Mouse (Mus musculus): ENCODE results near the gene Ccl22.

The Ccl22 gene

GRCm38 (mm10) chr8:94745476-94746184 is at the start of gene Ccl22:
Gene Ccl22 (plus strand): TSS chr8:94745590.
- ATAC-seq (ENCODE audit: low TSS enrichment) = no peak

DNA sequence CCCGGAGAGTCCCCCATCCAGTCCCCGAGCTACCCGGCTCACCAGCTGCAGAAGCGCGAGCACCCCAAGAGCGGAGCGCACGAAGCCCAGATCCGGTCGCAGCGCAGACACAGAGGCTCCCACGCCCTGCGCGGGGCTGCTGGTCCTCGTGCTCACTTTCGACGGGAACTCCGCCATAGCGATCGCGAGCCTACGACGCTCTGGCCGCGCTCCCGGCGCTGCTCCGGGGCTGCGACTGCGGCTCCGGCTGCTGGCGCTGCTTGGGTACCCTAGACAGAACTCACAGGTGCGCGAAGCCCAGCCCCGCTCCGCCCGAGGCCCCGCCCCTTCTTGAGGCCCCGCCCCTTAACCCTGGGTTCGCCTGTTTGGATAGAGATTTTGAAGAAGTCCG is 49.4 kb upstream of the Ccl22 start, which contains the start of gene Pllp:
Pllp (minus strand) TSS at position 285 of the 391 bp plus-strand sequence.
- peak; percentile 31; the same call in 1 of the 2 replicates for ATAC-seq (ENCODE audit: low TSS enrichment)

DNA sequence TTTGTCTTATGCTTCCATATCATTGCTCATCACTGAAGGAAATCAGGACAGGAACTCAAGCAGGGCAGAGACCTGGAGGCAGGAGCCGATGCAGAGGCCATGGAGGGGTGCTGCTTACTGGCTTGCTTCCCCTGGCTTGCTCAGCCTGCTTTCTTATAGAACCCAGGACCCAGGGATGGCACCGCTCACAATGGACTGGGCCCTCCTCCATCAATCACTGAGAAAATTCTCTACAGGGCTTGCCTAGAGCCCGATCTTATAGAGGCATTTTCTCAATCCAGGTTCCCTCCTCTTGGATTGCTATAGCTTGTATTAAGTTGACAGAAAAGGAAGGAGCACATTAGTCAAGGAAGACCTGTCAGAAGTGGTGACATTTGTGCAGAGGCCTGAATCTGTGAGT is 48.8 kb upstream of the Ccl22 start:
- no peak for ATAC-seq (ENCODE audit: low TSS enrichment)

- ATAC-seq (ENCODE audit: low TSS enrichment) = no peak
Observed at GRCm38 (mm10) chr8:94697956-94698355, 47.4 kb upstream of the Ccl22 start.

DNA sequence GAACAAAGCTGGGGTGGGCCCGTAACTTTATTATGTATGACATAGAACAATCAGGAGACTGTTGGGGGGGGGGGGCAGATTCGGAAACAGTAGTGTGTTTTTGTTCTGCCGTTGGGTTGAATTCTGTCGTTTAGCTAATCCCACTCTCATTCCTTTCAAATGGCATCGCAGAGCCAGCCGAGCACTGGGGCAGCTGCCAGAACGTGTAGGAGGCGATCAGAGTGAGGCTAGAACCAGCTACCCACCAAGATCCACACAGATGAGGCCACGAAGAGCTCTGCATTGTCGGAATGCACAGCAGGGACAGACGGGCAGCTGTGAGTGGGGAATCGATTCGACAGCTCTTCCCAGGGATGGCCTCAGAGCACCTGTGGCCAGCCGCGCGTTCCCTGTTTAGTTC is 46.0 kb upstream of the Ccl22 start:
- peak; percentile 38 for ATAC-seq (ENCODE audit: low TSS enrichment)

DNA sequence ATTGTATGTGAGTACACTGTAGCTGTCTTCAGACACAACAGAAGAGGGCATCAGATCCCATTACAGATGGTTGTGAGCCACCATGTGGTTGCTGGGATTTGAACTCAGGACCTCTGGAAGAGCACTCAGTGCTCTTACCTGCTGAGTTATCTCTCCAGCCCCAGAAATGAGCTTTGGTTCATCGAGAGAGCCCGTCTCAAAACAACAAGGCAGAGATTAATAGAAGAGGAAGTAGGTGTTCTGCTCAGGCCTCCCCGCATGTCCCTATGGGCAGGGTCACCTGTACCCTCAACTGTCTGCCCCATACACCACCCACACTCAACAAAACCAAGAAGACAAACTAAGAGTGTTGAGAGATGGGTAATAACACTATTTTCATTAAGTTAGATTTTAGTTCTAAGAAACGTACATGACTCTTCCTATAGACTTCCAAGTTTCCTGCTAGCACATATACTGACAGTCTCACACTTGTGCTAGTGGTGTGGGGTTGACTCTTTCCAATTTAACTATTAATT is 44.9 kb upstream of the Ccl22 start:
- ATAC-seq (ENCODE audit: low TSS enrichment) = no peak

DNA sequence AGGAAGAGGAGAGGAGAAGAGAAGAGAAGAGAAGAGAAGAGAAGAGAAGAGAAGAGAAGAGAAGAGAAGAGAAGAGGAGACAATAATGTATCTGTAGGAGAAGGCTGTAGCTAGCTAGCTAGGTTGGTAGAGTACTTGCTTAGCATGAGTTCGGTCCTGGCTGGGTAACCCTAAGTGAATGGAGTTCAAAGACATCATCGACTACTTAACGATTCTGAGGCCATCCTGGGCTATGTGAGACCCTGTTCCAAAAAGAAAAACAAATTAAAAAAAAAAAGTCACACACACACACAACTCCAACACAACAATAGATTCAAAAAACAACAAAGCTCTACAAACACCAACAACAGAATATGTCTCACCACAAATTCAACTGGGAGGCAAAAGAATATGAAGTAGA is 43.2 kb upstream of the Ccl22 start:
- no peak for ATAC-seq (ENCODE audit: low TSS enrichment)

- ATAC-seq (ENCODE audit: low TSS enrichment) = peak; percentile 62
Observed at GRCm38 (mm10) chr8:94702844-94703813, 42.3 kb upstream of the Ccl22 start.

DNA sequence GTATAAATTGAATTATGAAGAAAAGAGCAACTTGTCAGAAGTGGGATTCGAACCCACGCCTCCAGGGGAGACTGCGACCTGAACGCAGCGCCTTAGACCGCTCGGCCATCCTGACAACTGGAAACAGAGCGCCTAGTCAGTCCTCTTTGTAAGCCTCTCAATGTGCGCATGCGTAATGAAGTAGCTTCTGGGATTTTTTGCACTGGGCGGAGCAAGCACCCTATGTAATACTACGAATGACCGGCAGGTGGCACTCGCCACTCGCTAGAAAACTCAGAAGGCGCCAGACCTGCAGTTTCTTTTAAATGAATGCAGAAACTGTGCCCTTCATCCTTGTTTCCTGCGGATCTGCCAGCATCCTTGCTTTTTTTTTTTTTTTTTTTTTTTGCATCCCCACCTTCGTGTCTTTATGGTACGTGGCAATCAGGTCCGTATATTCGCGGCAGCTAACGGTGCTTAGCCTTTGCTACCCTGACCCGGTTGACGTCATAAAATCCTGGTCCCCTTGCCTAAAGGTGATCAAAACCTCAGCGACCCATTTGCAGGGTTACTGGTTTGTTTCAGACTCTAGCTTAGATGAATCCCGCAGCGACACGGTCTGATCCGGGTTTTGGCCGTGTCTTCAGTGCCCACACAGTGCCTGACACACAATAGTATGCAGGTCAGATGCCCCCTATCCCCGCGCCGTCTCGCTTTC is 41.3 kb upstream of the Ccl22 start:
- peak; percentile 53 for ATAC-seq (ENCODE audit: low TSS enrichment)

DNA sequence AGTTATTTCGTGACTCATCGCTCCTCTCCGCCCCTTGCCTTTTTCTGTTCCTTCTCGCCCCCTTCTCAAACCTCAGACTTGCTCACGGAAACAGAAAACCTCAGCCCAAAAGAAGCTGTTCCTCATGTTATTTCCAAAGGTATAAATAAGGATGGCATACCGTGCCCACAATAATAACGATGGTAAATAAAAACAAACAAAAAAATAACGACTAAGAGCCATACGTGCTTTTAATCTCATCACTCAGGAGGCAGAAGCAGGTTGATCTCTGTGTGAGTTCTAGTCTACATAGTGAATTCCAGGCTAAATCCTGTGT is 40.8 kb upstream of the Ccl22 start:
- no peak; the same call in 1 of the 2 replicates for ATAC-seq (ENCODE audit: low TSS enrichment)

GRCm38 (mm10) chr8:94705581-94706245 is 39.7 kb upstream of the Ccl22 start:
- no peak for ATAC-seq (ENCODE audit: low TSS enrichment)

- no peak for ATAC-seq (ENCODE audit: low TSS enrichment)
Observed at GRCm38 (mm10) chr8:94706732-94707395, 38.5 kb upstream of the Ccl22 start.

DNA sequence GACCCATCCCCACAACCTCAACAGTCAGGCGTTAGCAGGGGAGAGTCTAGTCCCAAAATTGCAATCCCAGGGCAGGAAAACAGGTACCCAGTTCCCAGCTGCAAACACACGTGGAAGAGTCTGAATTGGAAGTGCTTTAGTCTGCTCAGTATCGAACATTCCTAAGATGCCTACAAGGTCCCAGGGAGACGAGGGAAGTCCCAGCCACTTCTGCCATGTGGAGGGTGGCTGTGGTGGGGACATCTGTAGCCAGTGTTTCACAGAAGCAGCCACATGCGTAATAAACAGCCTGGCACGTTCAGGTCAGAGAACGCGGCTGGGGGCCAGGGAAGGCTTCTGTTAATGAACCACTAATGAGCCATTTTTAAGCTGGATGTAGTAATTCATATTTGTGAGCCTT is 35.1 kb upstream of the Ccl22 start:
- no peak for ATAC-seq (ENCODE audit: low TSS enrichment)

- no peak for ATAC-seq (ENCODE audit: low TSS enrichment)
Observed at GRCm38 (mm10) chr8:94711160-94711718, 34.2 kb upstream of the Ccl22 start.

GRCm38 (mm10) chr8:94714556-94714955 is 30.8 kb upstream of the Ccl22 start:
- ATAC-seq (ENCODE audit: low TSS enrichment) = no peak

- no peak for ATAC-seq (ENCODE audit: low TSS enrichment)
Observed at GRCm38 (mm10) chr8:94715871-94716270, 29.5 kb upstream of the Ccl22 start.

GRCm38 (mm10) chr8:94716841-94717240 is 28.5 kb upstream of the Ccl22 start:
- ATAC-seq (ENCODE audit: low TSS enrichment) = no peak

GRCm38 (mm10) chr8:94725998-94726397 is 19.4 kb upstream of the Ccl22 start:
- ATAC-seq (ENCODE audit: low TSS enrichment) = no peak

DNA sequence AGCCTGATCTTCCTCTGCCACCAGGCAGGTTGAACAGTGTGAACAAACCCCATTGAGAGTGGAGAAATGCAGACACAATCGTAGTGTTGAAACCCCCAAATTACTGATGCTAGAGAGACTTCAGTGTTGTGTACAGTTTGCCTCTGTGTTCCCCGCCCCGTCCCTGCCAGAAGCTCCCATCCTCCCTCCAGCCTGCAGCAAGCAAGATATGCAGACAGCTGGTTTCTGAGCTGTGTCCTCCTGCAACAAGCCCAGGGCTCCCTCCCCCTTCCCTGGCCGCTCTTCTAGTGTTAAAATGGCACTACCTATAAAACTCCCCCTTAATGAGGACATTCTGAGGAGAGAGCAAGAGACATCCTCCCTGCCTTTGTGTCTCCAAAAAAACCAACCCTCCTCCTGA is 16.1 kb upstream of the Ccl22 start:
- no peak; the same call in 1 of the 2 replicates for ATAC-seq (ENCODE audit: low TSS enrichment)

DNA sequence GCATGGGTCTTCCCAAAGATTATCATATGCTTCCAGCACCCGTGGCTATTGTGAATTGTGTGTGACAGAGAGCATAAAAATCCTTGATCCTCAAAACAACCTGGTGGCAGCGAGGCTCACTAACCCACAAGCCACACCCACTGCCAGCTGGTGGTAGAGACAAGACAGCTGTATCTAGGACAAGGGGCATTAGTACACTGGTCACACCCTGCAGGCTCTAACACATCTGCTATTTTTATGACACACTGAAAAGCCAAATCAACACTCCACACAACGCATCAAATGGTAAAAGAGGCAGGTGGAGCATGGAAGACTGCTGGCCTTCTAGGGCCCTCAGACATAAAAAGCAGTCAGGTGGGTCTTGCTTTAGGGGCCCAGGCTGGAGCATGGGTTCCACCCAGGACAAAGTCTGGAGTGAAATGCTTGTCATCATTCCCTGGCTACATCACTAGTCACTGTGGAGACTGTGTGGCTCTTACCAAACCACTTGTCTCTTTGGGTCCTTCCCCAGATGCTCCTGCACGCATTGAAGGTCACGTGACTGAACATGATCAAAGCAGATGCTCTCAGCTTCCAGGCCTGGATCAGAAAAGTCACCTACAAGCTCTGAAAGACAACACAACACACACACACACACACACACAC is 11.4 kb upstream of the Ccl22 start:
- ATAC-seq (ENCODE audit: low TSS enrichment) = peak; percentile 33; the same call in 1 of the 2 replicates

Measured in frontal cortex, adult (tissue).